Mouse (Mus musculus) gastrocnemius, postnatal 10 days (tissue): ENCODE measurements around the gene Luc7l. TPM values are rescaled to one million over a fixed set of nuclear protein-coding genes. Genes with fewer than 3 reads are reported as not detected.
"Not testable (repeated sequence)": the region's sequence is repeated elsewhere in the genome, so short reads cannot be mapped to it uniquely, and the experiment has no call there.

ENCODE experiments used
- DNase-seq: peaks from one replicate; pipeline ENCODE4 v3.0.0; 2021; ENCODE audit warnings: mixed read lengths
- total RNA-seq, 2 experiments: library from RNA; stranded (reverse); gene quantifications; 2 replicates each; pipeline ENCODE4 v1.2.3; 2021

Gene Luc7l
- total RNA-seq, 2 experiments from 2014 or later = 18.5 to 30.0 TPM

GRCm38 (mm10) chr17:26251886-26252538 is 684 bp upstream of the Luc7l start:
- DNase-seq = no peak

DNA sequence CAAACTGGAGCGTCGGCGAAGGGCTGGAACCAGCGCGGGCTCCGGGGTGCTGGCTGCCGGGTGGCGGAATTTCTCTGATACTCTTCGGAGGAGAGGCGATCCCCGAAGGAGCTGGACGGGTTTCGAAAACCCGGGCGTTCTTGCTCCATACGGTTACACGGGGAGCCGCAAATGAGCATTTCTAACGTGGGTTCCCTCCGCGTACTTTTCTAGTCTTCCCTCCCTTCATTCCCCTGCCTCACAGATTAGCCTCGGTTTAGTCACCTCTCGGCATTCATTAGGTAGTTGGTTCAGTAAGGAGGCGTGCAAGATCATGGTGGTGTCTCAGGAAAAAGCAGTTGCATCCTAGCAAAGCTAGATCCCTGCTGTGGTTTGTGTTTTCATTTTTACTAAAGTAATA is 703 bp downstream of the Luc7l start:
- no peak for DNase-seq

- DNase-seq = no peak
Measured at GRCm38 (mm10) chr17:26255313-26255712, 2.6 kb downstream of the Luc7l start.

DNA sequence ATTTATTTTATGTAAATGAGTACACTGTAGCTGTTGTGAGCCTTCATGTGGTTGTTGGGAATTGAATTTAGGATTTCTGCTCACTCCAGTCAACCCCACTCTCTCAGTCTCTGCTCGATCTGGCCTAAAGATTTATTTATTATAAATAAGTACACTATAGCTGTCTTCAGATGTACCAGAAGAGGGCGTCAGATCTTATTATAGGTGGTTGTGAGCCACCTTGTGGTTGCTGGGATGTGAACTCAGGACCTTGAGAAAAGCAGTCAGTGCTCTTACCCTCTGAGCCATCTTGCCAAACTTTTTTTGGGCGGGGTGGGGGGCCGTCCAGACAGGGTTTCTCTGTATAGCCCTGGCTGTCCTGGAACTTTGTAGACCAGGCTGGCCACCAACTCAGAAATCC is 9.1 kb downstream of the Luc7l start:
- no peak for DNase-seq

GRCm38 (mm10) chr17:26262384-26262783 is 9.7 kb downstream of the Luc7l start:
- DNase-seq = no peak

DNA sequence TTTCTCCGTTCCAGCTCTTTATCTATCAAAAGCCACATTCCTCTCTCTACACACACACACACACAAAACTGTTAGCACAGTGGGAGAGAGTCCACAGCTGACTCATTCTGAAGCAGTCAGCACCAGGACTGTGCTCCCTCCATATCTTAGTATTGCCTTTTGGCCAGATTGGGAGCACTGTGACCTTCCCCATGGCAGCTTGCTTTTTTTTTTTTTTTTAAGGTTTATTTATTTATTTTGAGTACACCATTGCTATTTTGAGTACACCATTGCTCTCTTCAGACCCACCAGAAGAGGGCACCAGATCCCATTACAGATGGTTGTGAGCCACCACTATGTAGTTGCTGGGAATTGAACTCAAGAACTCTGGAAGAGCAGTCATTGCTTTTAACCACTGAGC is 16.2 kb downstream of the Luc7l start:
- no peak for DNase-seq

GRCm38 (mm10) chr17:26269577-26269976 is 16.9 kb downstream of the Luc7l start:
- not testable (repeated sequence) for DNase-seq

GRCm38 (mm10) chr17:26272586-26272985 is 19.9 kb downstream of the Luc7l start:
- DNase-seq = no peak

DNA sequence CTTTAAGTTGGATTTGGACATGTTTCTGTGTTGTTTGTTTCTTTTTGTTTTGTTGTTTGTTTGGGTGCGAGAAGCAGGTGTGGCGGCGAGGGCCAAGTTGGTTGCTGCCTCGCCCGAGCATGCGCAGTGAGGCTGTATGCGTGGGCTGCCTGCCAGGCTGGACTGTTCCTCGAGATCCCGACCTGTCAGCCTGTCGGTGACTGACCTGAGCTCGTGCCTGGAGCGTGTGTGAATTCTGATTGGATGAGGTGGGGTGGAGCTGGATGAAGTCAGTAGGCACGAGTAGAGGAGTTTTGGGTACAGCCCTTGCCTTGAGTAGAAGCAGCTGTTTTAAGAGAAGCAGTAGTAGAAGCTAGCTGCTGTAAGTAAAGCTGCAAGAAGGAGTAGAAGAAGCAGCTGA is 23.2 kb downstream of the Luc7l start:
- no peak for DNase-seq

- no peak for DNase-seq
Measured at GRCm38 (mm10) chr17:26276711-26277110, 24.0 kb downstream of the Luc7l start.

GRCm38 (mm10) chr17:26286199-26286955 is 33.7 kb downstream of the Luc7l start:
- DNase-seq = no peak

DNA sequence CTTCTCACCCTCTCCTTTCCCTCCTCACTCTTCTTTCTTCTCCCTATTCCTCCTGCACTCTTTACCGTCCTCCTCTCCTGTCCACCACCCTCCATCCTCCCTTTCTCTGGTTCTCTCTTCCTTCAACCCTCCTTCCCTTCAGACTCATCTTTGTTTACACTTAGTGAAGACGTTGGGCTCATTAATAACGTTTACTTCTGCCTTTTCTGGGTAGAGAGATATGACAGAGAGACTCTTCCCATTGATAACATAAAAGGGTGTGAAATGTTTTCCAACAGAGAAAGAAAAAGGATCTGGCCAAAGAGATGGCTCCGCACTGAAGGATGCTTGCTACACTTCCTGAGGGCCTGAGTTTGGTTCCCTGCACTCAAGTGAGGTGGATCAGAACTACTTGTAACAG is 36.8 kb downstream of the Luc7l start:
- no peak for DNase-seq

DNA sequence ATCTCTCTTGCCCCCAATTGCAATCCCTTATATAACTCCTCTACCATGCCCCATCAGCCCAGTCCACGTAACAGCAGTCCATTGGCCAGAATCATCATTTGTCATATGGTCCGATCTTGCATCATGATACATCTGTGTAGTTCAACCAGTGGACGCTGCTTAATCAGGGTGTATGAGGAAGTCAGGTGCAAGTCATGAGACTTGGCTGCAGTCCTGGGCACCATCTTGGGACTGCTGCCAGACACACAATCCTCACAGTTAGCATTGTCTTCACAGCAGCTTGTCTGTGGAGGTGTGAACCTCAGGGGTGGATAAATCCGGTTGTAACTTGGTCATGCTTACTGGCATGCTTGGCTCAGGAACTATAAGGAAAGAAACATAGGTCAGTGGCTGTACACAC is 45.6 kb downstream of the Luc7l start:
- DNase-seq = not testable (repeated sequence)

- DNase-seq = peak; percentile 70
Measured at GRCm38 (mm10) chr17:26314291-26314690, 61.6 kb downstream of the Luc7l start.

DNA sequence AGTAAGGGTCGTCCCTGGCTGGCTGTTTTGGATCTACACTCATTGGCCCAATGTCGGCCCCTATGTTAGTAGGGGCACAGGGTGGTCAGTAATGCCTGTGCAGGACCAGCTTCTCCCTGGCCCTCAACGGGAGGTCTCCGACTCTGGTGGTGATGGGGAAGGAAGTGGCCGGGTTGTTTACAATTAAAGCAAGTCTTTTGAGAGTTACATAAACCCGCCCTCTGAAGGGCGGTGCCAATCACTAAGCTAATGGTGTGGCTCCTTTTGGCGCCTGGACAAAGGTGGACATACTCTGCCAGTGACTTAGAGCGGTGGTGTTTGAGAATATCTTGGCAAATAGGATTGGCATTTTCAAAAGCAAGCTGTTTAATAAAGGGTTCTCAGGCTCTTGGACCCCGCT is 62.8 kb downstream of the Luc7l start:
- DNase-seq = no peak

- DNase-seq = no peak
Measured at GRCm38 (mm10) chr17:26318441-26318840, 65.7 kb downstream of the Luc7l start.

Other genes with a start within 250 kb of the Luc7l start
- gene Rab11fip3, start 183.3 kb upstream of the Luc7l start, total RNA-seq = 10 to 100 TPM; 37.9 to 41.5 TPM
- gene Decr2, start 162.6 kb upstream of the Luc7l start, total RNA-seq = 1 to 10 TPM; 5.6 to 6.1 TPM
- 1 to 10 TPM; 4.9 to 6.4 TPM for gene Nme4, start 157.3 kb upstream of the Luc7l start, total RNA-seq
- 1 to 10 TPM; 1.3 to 1.7 TPM for gene Tmem8, start 139.6 kb upstream of the Luc7l start, total RNA-seq
- gene Mrpl28, start 129.4 kb upstream of the Luc7l start, total RNA-seq = 10 to 100 TPM; 48.4 to 52.3 TPM
- 10 to 100 TPM; 19.3 to 23.1 TPM for gene Axin1, start 114.2 kb upstream of the Luc7l start, total RNA-seq
- gene Pdia2, start 53.8 kb upstream of the Luc7l start, total RNA-seq = under 1 TPM in 1 of 2 experiments, not detected in 1; 0.16 TPM
- gene Rgs11, start 49.9 kb upstream of the Luc7l start, total RNA-seq = 1 to 10 TPM in 1 of 2 experiments, under 1 TPM in 1; 0.94 to 1.9 TPM
- 1 to 10 TPM; 3.5 to 4.8 TPM for gene Arhgdig, start 45.1 kb upstream of the Luc7l start, total RNA-seq
- gene Fam234a, start 8.7 kb upstream of the Luc7l start, total RNA-seq = 10 to 100 TPM; 45.8 to 59.0 TPM
- gene Neurl1b, start 161.9 kb downstream of the Luc7l start, total RNA-seq = 10 to 100 TPM; 11.6 to 12.7 TPM